Mouse (Mus musculus) skeletal muscle tissue, adult 2 months (tissue): ENCODE data around the gene Serpina3c.

Experiments
- DNase-seq: peaks from one replicate; pipeline ENCODE4 v3.0.0-alpha.2; 2012; ENCODE audit warnings: low read depth, low spot score

Gene Serpina3c

GRCm38 (mm10) chr12:104153656-104154055, at the start of gene Serpina3c:
TSS of gene Serpina3c (minus strand) at chr12:104153870.
- no peak for DNase-seq

DNA sequence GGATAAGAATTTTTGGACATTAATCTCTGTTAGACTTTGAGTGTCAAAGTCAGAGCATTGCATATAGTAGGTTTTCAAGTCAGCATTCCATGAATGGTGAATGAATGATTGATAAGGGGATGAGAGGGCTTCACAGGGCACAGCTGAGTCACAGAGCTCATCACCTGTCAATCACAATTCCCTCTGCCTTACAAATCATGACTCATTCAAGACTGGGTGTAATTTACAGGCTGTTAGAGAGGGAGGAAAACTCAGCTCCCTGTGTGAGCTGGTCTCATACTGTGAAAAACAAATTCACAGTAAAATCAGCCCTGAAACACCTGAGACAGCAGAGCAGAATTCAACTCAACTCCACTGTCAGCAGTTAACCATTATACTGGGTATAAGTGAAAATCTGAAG, 37.2 kb upstream of the Serpina3c start:
- no peak for DNase-seq

DNA sequence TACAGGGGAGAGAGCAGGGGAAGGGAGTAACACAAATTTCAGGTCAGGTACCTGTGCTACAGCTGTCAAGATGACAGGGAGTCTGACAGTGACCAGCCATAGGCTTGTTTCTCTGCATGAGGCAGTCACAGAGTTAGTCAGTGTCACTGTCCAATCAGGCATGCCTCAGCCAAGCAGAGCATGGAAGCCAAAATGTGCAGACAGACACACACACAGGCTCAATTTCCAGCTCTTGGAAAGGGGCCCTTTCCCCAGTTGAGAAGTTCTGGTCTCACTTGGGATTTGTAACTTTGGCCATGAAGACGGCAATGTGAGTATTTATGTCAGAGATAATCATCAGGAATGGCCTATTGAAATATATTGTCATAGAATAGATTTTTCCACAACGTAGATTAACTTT, 35.6 kb upstream of the Serpina3c start:
- DNase-seq: no peak

DNA sequence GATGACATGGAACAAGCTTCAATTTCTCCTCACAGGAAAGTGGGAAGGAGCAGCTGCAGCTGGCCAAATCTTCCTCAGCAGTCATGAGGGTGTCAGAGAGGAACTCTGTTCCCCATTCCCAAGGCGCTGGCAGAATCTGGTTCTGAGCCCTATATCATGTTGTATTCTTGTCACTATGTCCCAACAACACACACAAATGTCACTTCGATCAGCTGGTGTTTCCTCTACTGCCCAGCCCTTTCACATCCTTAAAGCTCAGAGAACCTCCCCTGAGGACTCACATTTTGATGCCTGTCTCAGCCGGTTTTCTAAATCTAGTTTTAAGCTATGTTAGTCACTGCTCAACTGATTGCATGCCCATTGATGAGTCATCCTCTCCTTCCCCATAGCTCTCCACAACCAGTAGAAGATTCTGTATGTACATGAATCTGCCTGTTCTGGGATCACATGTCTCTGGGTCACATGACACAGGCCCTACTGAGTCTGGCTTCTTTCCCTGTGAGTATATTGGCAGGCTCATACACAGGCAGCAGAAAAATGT, 32.4 kb upstream of the Serpina3c start:
- DNase-seq: no peak

- no peak for DNase-seq
Observed at GRCm38 (mm10) chr12:104185046-104185445, 31.4 kb upstream of the Serpina3c start.

DNA sequence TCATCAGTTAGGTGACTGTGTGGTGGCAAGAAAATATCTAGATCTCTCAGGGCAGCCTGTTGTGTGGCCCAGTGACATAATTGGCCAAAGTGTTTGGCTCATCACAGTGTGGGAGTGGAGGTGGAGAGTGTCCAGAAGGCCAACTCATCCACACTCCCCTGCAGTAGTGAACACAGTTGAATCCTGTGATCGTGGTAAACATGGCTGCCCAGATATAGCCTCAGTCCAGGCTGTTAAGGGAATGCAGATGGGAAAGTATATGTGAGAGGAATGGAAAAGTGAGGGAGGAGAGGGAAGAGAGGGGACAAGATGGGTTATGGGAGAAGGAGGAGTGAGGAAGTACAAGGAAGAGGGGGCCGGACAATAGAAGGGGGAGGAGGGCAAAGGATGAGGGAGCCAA, 25.3 kb upstream of the Serpina3c start:
- no peak for DNase-seq

GRCm38 (mm10) chr12:104178577-104178976, 24.9 kb upstream of the Serpina3c start:
- DNase-seq: no peak

- no peak for DNase-seq
Observed at GRCm38 (mm10) chr12:104175636-104176035, 22.0 kb upstream of the Serpina3c start.

GRCm38 (mm10) chr12:104174747-104175146, 21.1 kb upstream of the Serpina3c start:
- peak; percentile 39 for DNase-seq

- no peak for DNase-seq
Observed at GRCm38 (mm10) chr12:104153041-104153645, 527 bp downstream of the Serpina3c start.

DNA sequence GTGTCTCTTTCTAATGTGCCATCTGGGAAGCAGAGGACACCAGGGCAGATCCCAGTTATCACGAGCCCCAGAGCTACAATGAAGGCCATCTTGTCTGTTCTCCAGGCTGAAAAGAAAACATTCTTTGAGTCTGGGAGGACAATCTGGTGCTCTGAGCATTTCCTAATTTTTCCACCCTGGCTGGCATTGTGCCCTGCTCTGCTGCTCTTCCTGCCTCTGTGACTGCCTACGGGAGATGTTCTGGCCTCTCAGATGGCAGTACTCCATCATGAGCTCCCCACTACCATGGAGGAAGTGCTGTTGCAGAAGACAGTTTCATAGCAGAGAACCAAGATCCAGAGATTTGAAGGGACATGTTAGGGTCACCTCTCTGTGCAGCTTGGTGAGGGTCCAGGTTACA, 1.7 kb downstream of the Serpina3c start:
- no peak for DNase-seq

GRCm38 (mm10) chr12:104145571-104145970, 8.1 kb downstream of the Serpina3c start:
- no peak for DNase-seq

DNA sequence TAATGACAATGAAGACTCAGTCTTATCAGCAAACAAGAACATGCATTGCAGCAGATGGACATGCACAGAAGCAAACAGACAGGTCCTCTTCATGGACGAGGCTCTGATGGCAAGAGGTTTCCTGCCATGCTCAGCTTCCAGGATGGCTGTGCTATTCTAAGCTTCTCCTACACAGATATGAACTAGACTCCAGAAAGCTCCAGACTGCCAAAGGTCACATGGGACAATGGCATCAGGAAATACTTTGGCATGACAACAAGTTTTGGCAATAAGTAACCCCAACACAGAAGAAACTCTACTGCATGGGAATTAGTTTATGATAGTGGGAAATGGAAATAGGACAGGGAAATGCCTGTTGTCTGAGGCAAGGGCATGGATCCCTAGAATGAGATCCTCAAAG, 10.4 kb downstream of the Serpina3c start:
- DNase-seq: no peak

GRCm38 (mm10) chr12:104142427-104142826, 11.2 kb downstream of the Serpina3c start:
- DNase-seq: no peak

- DNase-seq: no peak
Observed at GRCm38 (mm10) chr12:104141506-104141905, 12.2 kb downstream of the Serpina3c start.

DNA sequence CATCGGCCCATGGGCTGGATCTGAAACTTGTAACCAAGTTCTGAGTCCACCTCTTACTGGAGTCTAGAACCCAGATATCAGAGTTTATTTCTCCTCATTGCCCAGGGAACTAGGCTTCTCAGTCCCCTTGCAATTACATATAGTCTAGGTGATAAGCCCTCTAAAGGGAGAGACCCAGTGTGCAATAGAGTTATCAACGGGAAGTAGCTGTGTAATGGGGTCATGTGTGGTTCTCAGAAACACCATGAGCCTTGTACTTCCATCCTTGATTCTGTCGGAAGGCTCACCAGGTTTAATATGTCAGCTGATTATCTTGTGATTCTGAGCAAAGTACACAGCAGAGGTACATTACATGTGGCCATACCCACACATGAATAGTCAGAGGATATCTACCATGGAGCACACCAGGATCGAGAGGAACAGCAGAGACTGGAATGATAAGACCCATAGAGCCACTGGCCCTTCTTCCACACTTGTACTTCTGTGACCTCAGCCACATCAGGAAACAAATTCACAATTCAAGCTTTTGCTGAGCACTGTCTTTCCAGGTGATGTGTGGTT, 13.0 kb downstream of the Serpina3c start:
- DNase-seq: no peak

GRCm38 (mm10) chr12:104138216-104138615, 15.5 kb downstream of the Serpina3c start:
- no peak for DNase-seq

GRCm38 (mm10) chr12:104131041-104131440, 22.6 kb downstream of the Serpina3c start:
- peak; percentile 46 for DNase-seq

DNA sequence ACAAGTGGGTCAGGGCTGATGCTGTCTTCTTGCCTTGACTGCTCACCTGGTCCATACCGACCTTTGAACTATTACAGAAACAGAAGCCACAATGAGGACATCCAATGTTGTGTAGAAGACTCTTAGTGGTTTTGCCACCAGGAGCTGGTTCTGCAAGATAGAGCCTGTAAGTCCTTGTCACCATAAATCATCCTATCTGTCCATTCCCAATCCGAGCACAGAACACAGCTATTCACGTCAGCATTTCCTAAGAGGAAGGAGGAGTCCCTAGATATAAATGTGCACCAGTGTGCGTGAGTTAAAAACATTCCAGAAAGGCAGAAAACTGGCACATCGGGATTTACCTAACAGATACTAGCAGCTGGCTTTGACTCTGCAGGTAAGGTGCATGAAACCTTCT, 26.0 kb downstream of the Serpina3c start, which contains the start of gene Serpina3b:
TSS of gene Serpina3b (plus strand) at position 301 of the 400 bp plus-strand sequence.
- DNase-seq: no peak

DNA sequence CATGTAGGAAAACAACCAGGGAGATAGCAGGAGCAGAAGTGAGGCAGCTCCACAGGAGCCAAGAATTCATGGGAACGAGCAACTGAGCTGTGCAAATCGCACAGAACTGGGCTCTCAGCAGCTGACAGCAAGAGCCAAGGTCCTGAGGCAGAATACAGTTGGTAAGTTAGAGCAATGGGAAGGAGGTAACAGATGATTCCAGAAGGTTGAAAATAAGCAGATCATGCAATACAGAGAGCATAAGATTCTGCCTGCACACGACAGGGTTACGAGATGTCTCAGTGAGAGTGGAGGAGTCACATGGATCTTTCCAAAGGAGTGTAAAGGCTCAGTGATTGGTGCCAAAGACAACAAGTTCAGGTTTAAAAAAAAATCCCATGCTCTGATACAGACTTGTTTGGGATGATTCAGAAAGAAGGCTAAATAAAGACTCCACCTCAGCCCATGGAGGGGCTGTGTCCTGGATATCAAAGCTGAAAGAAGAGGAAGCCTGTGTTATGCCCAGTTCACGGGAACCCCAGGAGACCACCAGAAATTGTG, 28.6 kb downstream of the Serpina3c start:
- no peak for DNase-seq

- DNase-seq: no peak
Observed at GRCm38 (mm10) chr12:104123996-104124395, 29.7 kb downstream of the Serpina3c start.

DNA sequence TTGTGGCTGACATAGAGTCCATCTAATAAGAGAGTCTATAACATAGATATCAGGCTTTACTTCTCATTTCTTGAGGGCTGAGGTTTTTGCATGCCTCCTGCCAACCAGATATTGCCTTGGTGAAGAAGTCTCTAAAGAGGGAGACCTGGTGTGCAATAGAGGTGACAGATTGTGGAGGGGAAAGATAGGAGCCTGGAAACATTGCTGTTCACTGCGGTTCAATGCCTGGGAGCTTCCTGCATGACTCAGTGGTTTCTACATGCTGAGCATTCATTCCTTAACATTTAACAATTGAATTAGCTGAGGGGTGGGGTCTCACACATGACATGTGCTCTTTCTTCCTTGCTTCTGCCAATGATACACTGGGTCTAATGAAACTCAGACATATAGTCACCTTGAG, 30.6 kb downstream of the Serpina3c start:
- DNase-seq: no peak
